21 mouse cellular contexts compared by ENCODE assay signal in genomic region chr15:78980084-78980483, GRCm38 (mm10). TPM values are rescaled to one million over a fixed set of nuclear protein-coding genes. Genes with fewer than 3 reads are reported as not detected.
DNase-seq lines count a peak whose midpoint lies in the region; ATAC-seq and TF ChIP-seq lines count a peak whose summit lies in the region.
"Had no signal": no experiment of that assay in that cellular context is flagged by ENCODE, and none has a peak within 500 bp of the region (broad histone marks: within the 10 kb centered on the region; RNA-seq: fewer than 3 reads in every experiment).

No protein-coding gene starts in this region.

- peak overlapping the region; percentile 3; the same call in 1 of the 2 replicates for H3K9ac ChIP-seq in heart, embryonic 13.5 days
- H3K9ac ChIP-seq: heart, embryonic 12.5 days; hindbrain, embryonic 15.5 days; midbrain, embryonic 12.5 days had no signal

- peaks cover 50% of the 10 kb centered on the region for H3K4me1 ChIP-seq in heart, embryonic 13.5 days

- H3K27ac ChIP-seq in heart, embryonic 13.5 days (replicated peaks) = no peak overlapping the region
- H3K27ac ChIP-seq: hindbrain, embryonic 15.5 days; midbrain, embryonic 12.5 days had no signal

- WGBS in heart, embryonic 13.5 days = 82% methylated on average over 4 of the region's 4 CpGs

- no peaks in the 10 kb centered on the region for H3K9me3 ChIP-seq in heart, embryonic 13.5 days
- H3K9me3 ChIP-seq: heart, embryonic 12.5 days; hindbrain, embryonic 15.5 days; midbrain, embryonic 12.5 days had no signal

- intact Hi-C loops in heart, postnatal 10 days (cut with DNase I) = no loop called here

- ATAC-seq in heart, embryonic 13.5 days (ENCODE audit: extremely low read depth, insufficient number of reproducible peaks, low FRiP score, low TSS enrichment) = no peak

- no peak for TF ChIP-seq POLR2A in brain, embryonic 14.5 days (IDR thresholded peaks at IDR 0.05; ENCODE audit: borderline replicate concordance, extremely low read depth, insufficient read depth, insufficient read length, poor library complexity, severe bottlenecking)

- no peaks in the 10 kb centered on the region for H3K36me3 ChIP-seq in heart, embryonic 13.5 days
- H3K36me3 ChIP-seq: heart, embryonic 12.5 days; hindbrain, embryonic 15.5 days had no signal

- no peak overlapping the region for H3K4me3 ChIP-seq in heart, embryonic 13.5 days
- H3K4me3 ChIP-seq: heart, embryonic 12.5 days; hindbrain, embryonic 15.5 days; midbrain, embryonic 12.5 days had no signal

- H3K27me3 ChIP-seq in heart, embryonic 13.5 days (replicated peaks) = no peaks in the 10 kb centered on the region; the same call in 1 of the 2 replicates
- H3K27me3 ChIP-seq: heart, embryonic 12.5 days; hindbrain, embryonic 15.5 days; midbrain, embryonic 12.5 days had no signal

- H3K4me2 ChIP-seq in heart, embryonic 13.5 days = no peak overlapping the region
- H3K4me2 ChIP-seq: heart, embryonic 12.5 days; hindbrain, embryonic 15.5 days; midbrain, embryonic 12.5 days had no signal

- no peak for TF ChIP-seq CTCF in brain, embryonic 14.5 days (IDR thresholded peaks at IDR 0.05; ENCODE audit: borderline replicate concordance, extremely low read depth, insufficient read depth, insufficient read length)

- peak; percentile 35 to 56 for DNase-seq in cerebellum, postnatal 10 days
- DNase-seq in cerebellum, adult 11-12 months = no peak
- DNase-seq in heart, postnatal 10 days = no peak
- DNase-seq in brain, embryonic 14.5 days (ENCODE audit: low read depth) = peak; percentile 13
- peak; percentile 54 to 69 for DNase-seq in cerebellum, postnatal 36 days
- no peak for DNase-seq in adrenal gland, postnatal 36 days
- DNase-seq: adrenal gland, adult 2 months; B cell, adult 2 months; embryo, embryonic 11 days; gastrocnemius, postnatal 10 days; heart, postnatal 36 days; kidney, adult 9 months; kidney, postnatal 14 days; lung, adult 18-20 months; lung, postnatal 10 days; right cerebral cortex, postnatal 14 days; thymus, adult 2 months had no signal

RNA-seq across cellular contexts. Expression of gene Triobp, which starts 32.6 kb away (rescaled TPM):
- polyA plus RNA-seq in heart, embryonic 13.5 days (2015; fragmentation: Nextera tagmentation; extraction: Ambion mirVana) = 45.8 and 46.8 TPM in 2 replicates
- 10 to 100 TPM; 49.2 to 58.0 TPM for total RNA-seq in heart, postnatal 10 days (2021)
- polyA plus RNA-seq in brain, embryonic 14.5 days (2012; rRNA removed) = 51.2 and 74.5 TPM in 2 replicates
- total RNA-seq in adrenal gland, postnatal 36 days (2021) = 100 to 1,000 TPM; 111 to 142 TPM

RNA-seq across cellular contexts. Expression of gene Nol12, which starts 45.4 kb away (rescaled TPM):
- 37.3 and 42.9 TPM in 2 replicates for polyA plus RNA-seq in heart, embryonic 13.5 days (2015; fragmentation: Nextera tagmentation; extraction: Ambion mirVana)
- 10 to 100 TPM; 17.8 to 18.9 TPM for total RNA-seq in heart, postnatal 10 days (2021)
- 45.7 and 50.1 TPM in 2 replicates for polyA plus RNA-seq in brain, embryonic 14.5 days (2012; rRNA removed)
- 10 to 100 TPM; 41.5 to 47.4 TPM for total RNA-seq in adrenal gland, postnatal 36 days (2021)

RNA-seq across cellular contexts. Expression of gene H1f0, which starts 48.2 kb away (rescaled TPM):
- polyA plus RNA-seq in heart, embryonic 13.5 days (2015; fragmentation: Nextera tagmentation; extraction: Ambion mirVana) = 237 and 238 TPM in 2 replicates
- 100 to 1,000 TPM; 208 to 227 TPM for total RNA-seq in heart, postnatal 10 days (2021)
- polyA plus RNA-seq in brain, embryonic 14.5 days (2012; rRNA removed) = 198 and 310 TPM in 2 replicates
- 100 to 1,000 TPM; 127 to 173 TPM for total RNA-seq in adrenal gland, postnatal 36 days (2021)

RNA-seq across cellular contexts. Expression of gene Lgals1, which starts 53.6 kb away (rescaled TPM):
- polyA plus RNA-seq in heart, embryonic 13.5 days (2015; fragmentation: Nextera tagmentation; extraction: Ambion mirVana) = 798 and 814 TPM in 2 replicates
- total RNA-seq in heart, postnatal 10 days (2021) = 100 to 1,000 TPM; 372 to 385 TPM
- 168 and 194 TPM in 2 replicates for polyA plus RNA-seq in brain, embryonic 14.5 days (2012; rRNA removed)
- total RNA-seq in adrenal gland, postnatal 36 days (2021) = 100 to 1,000 TPM; 303 to 486 TPM

Comparison
In these comparisons a context has a peak if more than half of its experiments do, and no peak if none do; other contexts are left out.
1. DNase-seq: peak in cerebellum, postnatal 10 days (2 of 2), brain, embryonic 14.5 days (single experiment) and cerebellum, postnatal 36 days (2 of 2); none in cerebellum, adult 11-12 months (single experiment), heart, postnatal 10 days (0 of 2) and adrenal gland, postnatal 36 days (0 of 2).